Mouse (Mus musculus) mesoderm, embryonic 11.5 days (tissue): ENCODE measurements around the gene Pgm3.

Experiments
- DNase-seq: peaks from one replicate; pipeline ENCODE4 v3.0.0-alpha.2; 2012; ENCODE audit warnings: low read depth, low spot score

The Pgm3 gene

DNA sequence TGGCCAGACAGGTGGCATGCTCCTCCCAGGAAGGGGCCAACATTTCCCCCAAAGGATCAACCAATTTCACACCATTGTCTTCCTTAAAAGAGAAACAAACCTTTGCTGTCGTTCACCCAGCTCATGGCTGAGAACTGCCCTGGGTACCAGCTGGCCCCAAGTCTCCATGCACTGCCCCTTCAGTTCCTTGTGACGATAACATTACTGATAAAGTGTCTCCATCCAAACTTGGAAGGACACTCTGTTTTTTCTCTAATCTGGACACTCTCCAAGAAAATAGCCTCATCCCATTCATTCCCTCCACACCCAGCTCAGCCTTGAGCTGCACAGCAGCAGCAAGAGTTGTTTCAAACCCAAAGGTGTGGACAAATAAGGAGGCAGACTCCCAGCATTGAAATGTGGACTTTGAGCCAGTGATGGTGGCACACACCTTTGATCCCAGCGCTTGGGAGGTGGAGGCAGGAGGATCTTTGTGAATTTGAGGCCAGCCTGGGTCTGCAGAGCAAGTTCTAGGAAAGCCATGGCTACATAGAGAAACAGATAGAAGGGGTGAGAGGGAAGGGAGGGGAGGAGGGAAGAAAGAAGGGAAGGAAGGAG lies 2.2 kb downstream of the Pgm3 start:
- DNase-seq, result no peak

- no peak for DNase-seq
These were observed 11.1 kb downstream of the Pgm3 start for GRCm38 (mm10) chr9:86560543-86560942.

- DNase-seq, result no peak
These were observed 17.0 kb downstream of the Pgm3 start for GRCm38 (mm10) chr9:86554641-86555040.

GRCm38 (mm10) chr9:86553886-86554285 lies 17.8 kb downstream of the Pgm3 start:
- no peak for DNase-seq

- no peak for DNase-seq
These were observed 20.9 kb downstream of the Pgm3 start for GRCm38 (mm10) chr9:86550717-86551116.

DNA sequence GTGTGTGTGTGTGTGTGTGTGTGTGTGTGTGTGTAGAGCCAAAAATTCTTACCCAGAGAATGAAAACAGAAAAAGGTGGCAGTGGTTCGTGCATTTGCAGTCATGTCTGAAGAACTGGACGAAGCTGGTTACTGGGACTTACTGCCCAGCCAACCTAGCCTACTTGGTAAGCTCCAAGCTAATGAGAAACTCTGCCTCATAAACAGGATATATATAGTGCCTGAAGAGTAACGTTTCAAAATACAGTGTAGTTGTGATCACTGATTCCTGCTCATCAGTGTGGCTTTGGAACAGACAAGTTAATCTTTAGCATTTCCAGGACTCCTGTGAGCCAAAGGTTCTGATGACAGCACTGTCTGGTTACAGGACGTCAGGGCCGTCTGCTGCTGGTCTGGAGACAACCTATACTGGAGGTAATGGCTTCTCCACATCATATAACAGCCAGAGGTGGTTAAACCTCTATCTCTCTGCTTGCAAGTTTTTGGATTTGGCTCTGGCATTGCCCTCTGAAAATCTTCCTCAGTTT lies 21.9 kb downstream of the Pgm3 start:
- DNase-seq, result no peak

- DNase-seq, result no peak
These were observed 27.1 kb downstream of the Pgm3 start for GRCm38 (mm10) chr9:86544559-86544958.

DNA sequence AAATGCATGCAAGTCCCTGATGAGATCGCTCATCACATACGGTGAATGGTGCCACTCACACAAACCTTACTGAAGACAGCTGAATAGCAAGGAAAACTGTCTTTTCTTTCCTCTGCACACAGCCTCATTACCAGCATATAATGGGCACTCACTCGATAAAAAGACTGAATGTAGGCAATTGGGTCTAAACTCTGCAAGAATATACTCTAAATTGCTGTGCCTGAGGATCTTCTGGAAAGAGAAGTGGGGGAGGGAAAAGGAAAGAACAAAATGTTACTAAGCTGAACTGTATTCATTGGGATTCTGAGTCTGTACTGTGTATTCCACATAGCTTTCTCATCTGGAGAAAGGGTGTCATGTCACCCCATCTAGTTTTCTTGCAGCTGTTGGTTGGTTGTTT lies 28.2 kb downstream of the Pgm3 start:
- DNase-seq, result no peak

DNA sequence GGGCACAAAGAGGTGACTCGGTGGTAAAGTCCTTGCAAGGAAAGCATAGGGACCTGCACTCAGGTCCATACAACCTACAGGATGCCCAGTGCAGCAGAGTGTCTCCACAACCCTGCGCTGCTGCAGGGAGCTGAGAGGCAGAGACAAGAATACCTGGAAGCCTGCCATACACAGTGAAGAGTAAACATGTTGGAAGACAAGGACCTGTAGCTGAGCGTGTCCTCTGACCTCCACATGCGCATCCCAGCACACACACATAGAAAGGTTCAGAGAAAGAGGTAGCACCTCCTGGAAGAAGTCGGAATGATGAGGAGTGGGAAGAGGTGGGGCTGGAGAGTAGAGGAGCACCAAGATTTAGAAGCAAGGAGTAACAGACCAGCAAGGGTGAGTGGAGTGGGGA lies 37.6 kb downstream of the Pgm3 start:
- DNase-seq, result no peak

- no peak for DNase-seq
These were observed 46.0 kb downstream of the Pgm3 start for GRCm38 (mm10) chr9:86525600-86525999.

DNA sequence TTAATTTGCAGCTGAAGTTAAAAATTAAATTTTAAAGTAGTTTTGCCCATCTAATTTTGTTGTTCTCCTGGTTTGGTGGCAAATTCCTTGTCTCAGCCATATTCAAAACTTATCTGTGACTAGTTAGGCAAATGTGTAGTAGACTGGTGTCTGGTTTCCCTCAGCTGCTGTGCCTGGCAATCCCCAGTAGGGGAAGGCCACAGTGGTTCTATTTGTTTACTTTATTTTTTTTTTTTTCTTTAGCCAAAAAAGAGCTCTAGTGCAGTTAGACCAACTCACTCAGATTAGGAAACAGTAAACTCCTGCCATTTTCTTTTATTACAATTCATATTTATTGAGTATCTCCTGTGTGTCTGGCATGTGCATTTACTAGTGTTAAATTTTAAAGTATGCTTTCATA lies 49.3 kb downstream of the Pgm3 start:
- no peak for DNase-seq

DNA sequence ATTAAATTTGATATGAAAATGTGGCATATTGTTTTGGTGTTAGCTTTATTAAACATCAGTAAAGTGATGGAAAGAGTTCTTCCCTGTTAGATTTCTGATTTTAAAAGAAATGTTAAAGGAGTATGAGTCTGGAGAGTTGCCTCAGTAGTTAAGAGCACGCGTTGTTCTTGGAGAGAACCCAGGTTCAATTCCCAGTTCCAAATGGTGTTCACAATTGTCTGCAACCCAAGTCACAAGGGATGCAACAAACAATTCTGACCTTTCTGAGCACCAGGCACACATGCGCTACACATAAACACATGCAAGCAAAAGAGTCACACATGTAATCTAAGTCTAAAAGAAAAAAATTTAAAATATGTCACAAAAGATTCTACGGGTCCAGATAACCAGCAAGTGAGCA lies 56.8 kb downstream of the Pgm3 start:
- no peak for DNase-seq

- no peak for DNase-seq
These were observed 57.3 kb downstream of the Pgm3 start for GRCm38 (mm10) chr9:86514390-86514789.

- no peak for DNase-seq
These were observed 57.9 kb downstream of the Pgm3 start for GRCm38 (mm10) chr9:86513733-86514132.

DNA sequence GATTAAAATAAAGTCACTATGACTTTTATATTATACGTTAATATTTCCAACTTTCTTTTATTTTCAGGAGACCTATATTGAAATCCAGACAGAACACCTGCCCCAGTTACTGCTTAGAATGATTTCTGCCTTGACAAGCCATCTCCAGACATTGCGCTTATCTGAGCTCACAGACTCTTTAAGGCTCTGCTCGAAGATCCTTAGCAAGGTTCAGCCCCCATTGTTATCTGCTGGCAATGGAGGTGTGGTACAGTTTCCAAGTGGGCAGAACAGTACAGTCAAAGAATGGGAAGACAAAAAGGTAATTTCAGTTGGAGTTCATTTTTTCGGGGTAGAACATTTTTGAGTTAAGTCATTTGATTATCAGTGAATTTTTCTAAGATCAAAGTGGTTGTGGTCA lies 64.2 kb downstream of the Pgm3 start:
- no peak for DNase-seq
